Mouse (Mus musculus): ENCODE measurements around the gene Ankrd42. TPM values are rescaled to one million over a fixed set of nuclear protein-coding genes. Genes with fewer than 3 reads are reported as not detected.

Ankrd42 gene
- polyA plus RNA-seq, 1 experiment: 11.8 TPM

- Histone ChIP-seq H3K4me1 (ENCODE audit: control insufficient read depth, insufficient read depth, low read length) (peaks cover 1% of the 10 kb centered on the region; the same call in 1 of the 2 replicates), H3K27ac (ENCODE audit: insufficient read depth, low read length) (no peak overlapping the region), H3K4me3 (ENCODE audit: insufficient read depth, low read length) (no peak overlapping the region)
- no peak for TF ChIP-seq POLR2A (IDR thresholded peaks at IDR 0.05; ENCODE audit: extremely low read depth, insufficient read depth, low read length)
- no peak for TF ChIP-seq CTCF (IDR thresholded peaks at IDR 0.05; ENCODE audit: extremely low read depth, insufficient read depth, low read length)
Measured at GRCm38 (mm10) chr7:92653329-92653728, 16.4 kb upstream of the Ankrd42 start.

- Histone ChIP-seq H3K27ac (ENCODE audit: insufficient read depth, low read length) (no peak overlapping the region), H3K4me3 (ENCODE audit: insufficient read depth, low read length) (no peak overlapping the region), H3K4me1 (ENCODE audit: control insufficient read depth, insufficient read depth, low read length) (no peaks in the 10 kb centered on the region)
- TF ChIP-seq POLR2A (IDR thresholded peaks at IDR 0.05; ENCODE audit: extremely low read depth, insufficient read depth, low read length) (no peak), CTCF (IDR thresholded peaks at IDR 0.05; ENCODE audit: extremely low read depth, insufficient read depth, low read length) (no peak)
Measured at GRCm38 (mm10) chr7:92647790-92648189, 10.8 kb upstream of the Ankrd42 start.

- H3K4me3 ChIP-seq (ENCODE audit: insufficient read depth, low read length): no peak overlapping the region
- H3K27ac ChIP-seq (ENCODE audit: insufficient read depth, low read length): no peak overlapping the region
- no peaks in the 10 kb centered on the region for H3K4me1 ChIP-seq (ENCODE audit: control insufficient read depth, insufficient read depth, low read length)
- TF ChIP-seq POLR2A (IDR thresholded peaks at IDR 0.05; ENCODE audit: extremely low read depth, insufficient read depth, low read length): no peak
- no peak for TF ChIP-seq CTCF (IDR thresholded peaks at IDR 0.05; ENCODE audit: extremely low read depth, insufficient read depth, low read length)
Measured at GRCm38 (mm10) chr7:92642358-92642757, 5.4 kb upstream of the Ankrd42 start.

- no peaks in the 10 kb centered on the region for H3K4me1 ChIP-seq (ENCODE audit: control insufficient read depth, insufficient read depth, low read length)
- H3K27ac ChIP-seq (ENCODE audit: insufficient read depth, low read length): no peak overlapping the region
- peak overlapping the region; percentile 93; the same call in 1 of the 2 replicates for H3K4me3 ChIP-seq (ENCODE audit: insufficient read depth, low read length)
- no peak for TF ChIP-seq CTCF (IDR thresholded peaks at IDR 0.05; ENCODE audit: extremely low read depth, insufficient read depth, low read length)
- no peak for TF ChIP-seq POLR2A (IDR thresholded peaks at IDR 0.05; ENCODE audit: extremely low read depth, insufficient read depth, low read length)
Measured at GRCm38 (mm10) chr7:92638050-92638449, 1.1 kb upstream of the Ankrd42 start.

- Histone ChIP-seq H3K27ac (ENCODE audit: insufficient read depth, low read length) (no peak overlapping the region), H3K4me3 (ENCODE audit: insufficient read depth, low read length) (peak overlapping the region; percentile 93), H3K4me1 (ENCODE audit: control insufficient read depth, insufficient read depth, low read length) (no peaks in the 10 kb centered on the region)
- TF ChIP-seq CTCF (IDR thresholded peaks at IDR 0.05; ENCODE audit: extremely low read depth, insufficient read depth, low read length) (no peak), POLR2A (IDR thresholded peaks at IDR 0.05; ENCODE audit: extremely low read depth, insufficient read depth, low read length) (no peak)
Measured at GRCm38 (mm10) chr7:92636295-92637011, 489 bp downstream of the Ankrd42 start.

- TF ChIP-seq POLR2A (IDR thresholded peaks at IDR 0.05; ENCODE audit: extremely low read depth, insufficient read depth, low read length) (no peak), CTCF (IDR thresholded peaks at IDR 0.05; ENCODE audit: extremely low read depth, insufficient read depth, low read length) (peak; percentile 48; the same call in 1 of the 2 replicates)
- Histone ChIP-seq H3K4me3 (ENCODE audit: insufficient read depth, low read length) (no peak overlapping the region), H3K4me1 (ENCODE audit: control insufficient read depth, insufficient read depth, low read length) (no peaks in the 10 kb centered on the region), H3K27ac (ENCODE audit: insufficient read depth, low read length) (no peak overlapping the region)
Measured at GRCm38 (mm10) chr7:92630167-92630566, 6.8 kb downstream of the Ankrd42 start.

- TF ChIP-seq POLR2A (IDR thresholded peaks at IDR 0.05; ENCODE audit: extremely low read depth, insufficient read depth, low read length): no peak
- TF ChIP-seq CTCF (IDR thresholded peaks at IDR 0.05; ENCODE audit: extremely low read depth, insufficient read depth, low read length): no peak
- H3K4me1 ChIP-seq (ENCODE audit: control insufficient read depth, insufficient read depth, low read length): no peaks in the 10 kb centered on the region
- H3K27ac ChIP-seq (ENCODE audit: insufficient read depth, low read length): no peak overlapping the region
- H3K4me3 ChIP-seq (ENCODE audit: insufficient read depth, low read length): no peak overlapping the region
Measured at GRCm38 (mm10) chr7:92624488-92624887, 12.5 kb downstream of the Ankrd42 start.

- TF ChIP-seq POLR2A (IDR thresholded peaks at IDR 0.05; ENCODE audit: extremely low read depth, insufficient read depth, low read length) (no peak), CTCF (IDR thresholded peaks at IDR 0.05; ENCODE audit: extremely low read depth, insufficient read depth, low read length) (no peak)
- Histone ChIP-seq H3K4me1 (ENCODE audit: control insufficient read depth, insufficient read depth, low read length) (no peaks in the 10 kb centered on the region), H3K27ac (ENCODE audit: insufficient read depth, low read length) (no peak overlapping the region), H3K4me3 (ENCODE audit: insufficient read depth, low read length) (no peak overlapping the region)
Measured at GRCm38 (mm10) chr7:92610830-92611229, 26.1 kb downstream of the Ankrd42 start.

- Histone ChIP-seq H3K27ac (ENCODE audit: insufficient read depth, low read length) (no peak overlapping the region), H3K4me1 (ENCODE audit: control insufficient read depth, insufficient read depth, low read length) (no peaks in the 10 kb centered on the region), H3K4me3 (ENCODE audit: insufficient read depth, low read length) (no peak overlapping the region)
- TF ChIP-seq POLR2A (IDR thresholded peaks at IDR 0.05; ENCODE audit: extremely low read depth, insufficient read depth, low read length) (no peak), CTCF (IDR thresholded peaks at IDR 0.05; ENCODE audit: extremely low read depth, insufficient read depth, low read length) (no peak)
Measured at GRCm38 (mm10) chr7:92604961-92605360, 32.0 kb downstream of the Ankrd42 start.

GRCm38 (mm10) chr7:92590842-92591241 lies 46.1 kb downstream of the Ankrd42 start:
- Histone ChIP-seq H3K4me1 (ENCODE audit: control insufficient read depth, insufficient read depth, low read length) (no peaks in the 10 kb centered on the region), H3K27ac (ENCODE audit: insufficient read depth, low read length) (no peak overlapping the region), H3K4me3 (ENCODE audit: insufficient read depth, low read length) (no peak overlapping the region)
- TF ChIP-seq POLR2A (IDR thresholded peaks at IDR 0.05; ENCODE audit: extremely low read depth, insufficient read depth, low read length): no peak
- TF ChIP-seq CTCF (IDR thresholded peaks at IDR 0.05; ENCODE audit: extremely low read depth, insufficient read depth, low read length): no peak
